Mouse (Mus musculus) hematopoietic multipotent progenitor cell, adult 10-12 weeks (in vitro differentiated cells): ENCODE measurements around the gene Hexim2. TPM values are rescaled to one million over a fixed set of nuclear protein-coding genes. Genes with fewer than 3 reads are reported as not detected.

Experiments
- polyA plus RNA-seq: library from polyadenylated mRNA; stranded (reverse); fragments of >175 nt; gene quantifications from 2 replicates; pipeline ENCODE4 v1.2.3, GENCODE M21; 2012; ENCODE audit warnings: low replicate concordance

The Hexim2 gene
- 4.3 and 5.1 TPM in 2 replicates for polyA plus RNA-seq

GRCm38 (mm10) chr11:103131701-103132575 is at the start of gene Hexim2:
TSS of gene Hexim2 (plus strand) at chr11:103132429.

GRCm38 (mm10) chr11:103101481-103101865 is 30.8 kb upstream of the Hexim2 start, which contains the start of the genes Plcd3 and Acbd4:
TSS of gene Plcd3 (minus strand) at chr11:103101658.
TSS of gene Acbd4 (plus strand) at chr11:103101682.

GRCm38 (mm10) chr11:103116008-103116818 is 16.0 kb upstream of the Hexim2 start, which contains the start of gene Hexim1:
TSS of gene Hexim1 (plus strand) at chr11:103116231.

GRCm38 (mm10) chr11:103170494-103171285 is 38.5 kb downstream of the Hexim2 start, which contains the start of gene Fmnl1:
TSS of gene Fmnl1 (plus strand) at chr11:103171107.

Other genes with a start within 250 kb of the Hexim2 start
- gene Fam187a, start 247.3 kb upstream of the Hexim2 start, polyA plus RNA-seq: not detected in 2 replicates
- gene Gfap, start 231.5 kb upstream of the Hexim2 start, polyA plus RNA-seq: 1.1 TPM in 1 of 2 replicates, not detected in the other
- gene Kif18b, start 207.3 kb upstream of the Hexim2 start, polyA plus RNA-seq: 3.6 and 12.5 TPM in 2 replicates
- gene C1ql1, start 185.7 kb upstream of the Hexim2 start, polyA plus RNA-seq: not detected in 2 replicates
- gene Nmt1, start 104.2 kb upstream of the Hexim2 start, polyA plus RNA-seq: 9.5 and 16.8 TPM in 2 replicates
- gene Dcakd, start 104.1 kb upstream of the Hexim2 start, polyA plus RNA-seq: 30.8 and 47.5 TPM in 2 replicates
- gene Plcd3, start 30.8 kb upstream of the Hexim2 start, polyA plus RNA-seq: 0.15 and 0.18 TPM in 2 replicates
- gene Acbd4, start 30.7 kb upstream of the Hexim2 start, polyA plus RNA-seq: 60.3 and 69.9 TPM in 2 replicates
- 25.6 and 27.7 TPM in 2 replicates for gene Hexim1, start 16.2 kb upstream of the Hexim2 start, polyA plus RNA-seq
- 244 and 485 TPM in 2 replicates for gene Fmnl1, start 38.7 kb downstream of the Hexim2 start, polyA plus RNA-seq
- gene 1700023F06Rik, start 76.1 kb downstream of the Hexim2 start, polyA plus RNA-seq: not detected in 2 replicates
- 0.18 TPM in 1 of 2 replicates, not detected in the other for gene Spata32, start 86.0 kb downstream of the Hexim2 start, polyA plus RNA-seq
- 44.3 and 54.1 TPM in 2 replicates for gene Map3k14, start 135.0 kb downstream of the Hexim2 start, polyA plus RNA-seq
- 118 and 227 TPM in 2 replicates for gene Arhgap27, start 231.3 kb downstream of the Hexim2 start, polyA plus RNA-seq